Mouse (Mus musculus) heart, embryonic 11.5 days (tissue): Measurements from ENCODE around the gene Srsf10. TPM values are rescaled to one million over a fixed set of nuclear protein-coding genes. Genes with fewer than 3 reads are reported as not detected.

Experiments
- ATAC-seq: fragments of 200-750 bp; cut with Nextera tagmentation; replicated peaks from 2 replicates; pipeline ENCODE4 v1.8.0; 2017; ENCODE audit warnings: moderate library complexity; ENCODE audit not compliant: insufficient number of reproducible peaks, low FRiP score, low TSS enrichment
- H3K27ac ChIP-seq: fragments of 300-500 bp; sonication (generic); 2 replicates; pipeline ENCODE4 v1.5.1; 2014; ENCODE audit warnings: mild to moderate bottlenecking, low read depth, low read length
- H3K27me3 ChIP-seq: fragments of 300-500 bp; sonication (generic); 2 replicates; pipeline ENCODE4 v1.6.1; 2014; ENCODE audit warnings: mild to moderate bottlenecking, low read length, mixed read lengths; ENCODE audit not compliant: control insufficient read depth, insufficient read depth
- H3K36me3 ChIP-seq: fragments of 300-500 bp; sonication (generic); 2 replicates; pipeline ENCODE4 v1.6.1; 2014; ENCODE audit warnings: mild to moderate bottlenecking, low read length, moderate library complexity, mixed read lengths; ENCODE audit not compliant: control insufficient read depth, insufficient read depth
- H3K4me1 ChIP-seq: fragments of 300-500 bp; sonication (generic); 2 replicates; pipeline ENCODE4 v1.6.1; 2014; ENCODE audit warnings: low read length; ENCODE audit not compliant: control insufficient read depth, insufficient read depth
- H3K4me2 ChIP-seq: fragments of 300-500 bp; sonication (generic); 2 replicates; pipeline ENCODE4 v1.6.1; 2014; ENCODE audit warnings: mild to moderate bottlenecking, moderate library complexity
- H3K4me3 ChIP-seq: fragments of 300-500 bp; sonication (generic); 2 replicates; pipeline ENCODE4 v1.5.1; 2014; ENCODE audit warnings: low read depth, low read length
- H3K9ac ChIP-seq: fragments of 300-500 bp; sonication (generic); 2 replicates; pipeline ENCODE4 v1.6.1; 2014; ENCODE audit warnings: mild to moderate bottlenecking, low read depth, low read length, moderate library complexity
- H3K9me3 ChIP-seq: fragments of 300-500 bp; sonication (generic); replicated peaks from 2 replicates; pipeline ENCODE4 v1.6.1; 2016; ENCODE audit warnings: low read length; ENCODE audit not compliant: control insufficient read depth
- WGBS: fragments of 180-500 bp; shearing (Covaris S2); extraction: QIAGEN DNeasy Blood & Tissue Kit; methylation state at CpG from one replicate; pipeline ENCODE4 v1.1.7; 2014; ENCODE audit not compliant: insufficient replicate concordance; 5-methylcytosine and 5-hydroxymethylcytosine counted together
- polyA plus RNA-seq: library from polyadenylated mRNA; unstranded; fragments of >200 nt; fragmentation: Nextera tagmentation; extraction: Ambion mirVana; gene quantifications from 2 replicates; pipeline ENCODE4 v1.2.1, GENCODE M21; 2014

Srsf10 gene
- polyA plus RNA-seq, 1 experiment from 2014 or later = 202 TPM

- Histone ChIP-seq H3K9ac (peak overlapping the region; percentile 40; the same call in 1 of the 2 replicates), H3K4me2 (peak overlapping the region; percentile 23; the same call in 1 of the 2 replicates), H3K27ac (peak overlapping the region; percentile 92), H3K4me3 (no peak overlapping the region), H3K4me1 (peaks cover 10% of the 10 kb centered on the region), H3K36me3 (no peaks in the 10 kb centered on the region), H3K27me3 (no peaks in the 10 kb centered on the region), H3K9me3 (no peaks in the 10 kb centered on the region)
- ATAC-seq = peak; percentile 72; the same call in 1 of the 2 replicates
- WGBS = 13% methylated on average over 11 of the region's 11 CpGs
Measured at GRCm38 (mm10) chr4:135828491-135828890, 27.1 kb upstream of the Srsf10 start.

- H3K4me3 ChIP-seq = no peak overlapping the region
- H3K27ac ChIP-seq = no peak overlapping the region
- no peaks in the 10 kb centered on the region for H3K36me3 ChIP-seq
- no peak for ATAC-seq
- no peaks in the 10 kb centered on the region for H3K27me3 ChIP-seq
- H3K9me3 ChIP-seq = no peaks in the 10 kb centered on the region
- WGBS = 74% methylated on average over 11 of the region's 11 CpGs
- H3K9ac ChIP-seq = no peak overlapping the region
- H3K4me1 ChIP-seq = peaks cover 10% of the 10 kb centered on the region
- H3K4me2 ChIP-seq = no peak overlapping the region
Measured at GRCm38 (mm10) chr4:135832070-135832469, 23.5 kb upstream of the Srsf10 start.

- Histone ChIP-seq H3K4me1 (peaks cover 7% of the 10 kb centered on the region), H3K36me3 (no peaks in the 10 kb centered on the region), H3K4me2 (no peak overlapping the region), H3K9me3 (no peaks in the 10 kb centered on the region), H3K27ac (no peak overlapping the region), H3K9ac (no peak overlapping the region), H3K4me3 (no peak overlapping the region), H3K27me3 (no peaks in the 10 kb centered on the region)
- ATAC-seq = no peak
- WGBS = 75% methylated on average over 12 of the region's 12 CpGs
Measured at GRCm38 (mm10) chr4:135833301-135834123, 22.0 kb upstream of the Srsf10 start.

- Histone ChIP-seq H3K4me3 (no peak overlapping the region), H3K36me3 (no peaks in the 10 kb centered on the region), H3K27me3 (no peaks in the 10 kb centered on the region), H3K9me3 (no peaks in the 10 kb centered on the region), H3K4me2 (no peak overlapping the region), H3K4me1 (peaks cover under 1% of the 10 kb centered on the region; the same call in 1 of the 2 replicates), H3K9ac (no peak overlapping the region), H3K27ac (no peak overlapping the region)
- no peak for ATAC-seq
- 84% methylated on average over 8 of the region's 8 CpGs for WGBS
Measured at GRCm38 (mm10) chr4:135834124-135834717, 21.3 kb upstream of the Srsf10 start.

GRCm38 (mm10) chr4:135838925-135839292 is 16.6 kb upstream of the Srsf10 start:
- no peaks in the 10 kb centered on the region for H3K27me3 ChIP-seq
- no peak overlapping the region for H3K4me2 ChIP-seq
- 71% methylated on average over 3 of the region's 3 CpGs for WGBS
- no peak overlapping the region for H3K4me3 ChIP-seq
- H3K9ac ChIP-seq = peak overlapping the region; percentile 18; the same call in 1 of the 2 replicates
- no peaks in the 10 kb centered on the region; the same call in 1 of the 2 replicates for H3K4me1 ChIP-seq
- peak overlapping the region; percentile 70; the same call in 1 of the 2 replicates for H3K27ac ChIP-seq
- no peaks in the 10 kb centered on the region for H3K9me3 ChIP-seq
- no peak for ATAC-seq
- H3K36me3 ChIP-seq = no peaks in the 10 kb centered on the region

GRCm38 (mm10) chr4:135839293-135840011 is 16.1 kb upstream of the Srsf10 start:
- no peaks in the 10 kb centered on the region for H3K9me3 ChIP-seq
- ATAC-seq = no peak
- no peaks in the 10 kb centered on the region; the same call in 1 of the 2 replicates for H3K4me1 ChIP-seq
- H3K27me3 ChIP-seq = no peaks in the 10 kb centered on the region
- H3K36me3 ChIP-seq = no peaks in the 10 kb centered on the region
- 63% methylated on average over 21 of the region's 21 CpGs for WGBS
- H3K9ac ChIP-seq = no peak overlapping the region
- H3K4me3 ChIP-seq = no peak overlapping the region
- peak overlapping the region; percentile 70 for H3K27ac ChIP-seq
- no peak overlapping the region for H3K4me2 ChIP-seq

GRCm38 (mm10) chr4:135844400-135844799 is 11.1 kb upstream of the Srsf10 start:
- Histone ChIP-seq H3K27ac (no peak overlapping the region), H3K9ac (no peak overlapping the region), H3K27me3 (no peaks in the 10 kb centered on the region), H3K36me3 (no peaks in the 10 kb centered on the region), H3K4me3 (no peak overlapping the region), H3K4me2 (no peak overlapping the region), H3K4me1 (peaks cover 4% of the 10 kb centered on the region; the same call in 1 of the 2 replicates), H3K9me3 (no peaks in the 10 kb centered on the region)
- ATAC-seq = no peak
- 76% methylated on average over 6 of the region's 6 CpGs for WGBS

GRCm38 (mm10) chr4:135847581-135847980 is 8.0 kb upstream of the Srsf10 start:
- H3K9me3 ChIP-seq = no peaks in the 10 kb centered on the region
- no peak overlapping the region for H3K27ac ChIP-seq
- no peak for ATAC-seq
- 0 out of 2 replicates have a peak overlapping the region, but pooled peaks have one; percentile 16 for H3K9ac ChIP-seq
- H3K4me3 ChIP-seq = no peak overlapping the region
- H3K4me1 ChIP-seq = peaks cover 11% of the 10 kb centered on the region
- H3K4me2 ChIP-seq = no peak overlapping the region
- H3K27me3 ChIP-seq = no peaks in the 10 kb centered on the region
- WGBS = 47% methylated on average over 5 of the region's 5 CpGs
- H3K36me3 ChIP-seq = no peaks in the 10 kb centered on the region
